Mouse (Mus musculus) kidney, embryonic 16.5 days (tissue): ENCODE measurements around the gene Hes1. TPM values are rescaled to one million over a fixed set of nuclear protein-coding genes. Genes with fewer than 3 reads are reported as not detected.

Source experiments
- ATAC-seq: fragments of 200-750 bp; cut with Nextera tagmentation; 2 replicates; pipeline ENCODE4 v1.8.0; 2017; ENCODE audit warnings: moderate TSS enrichment; ENCODE audit not compliant: low FRiP score, low TSS enrichment
- H3K27ac ChIP-seq: fragments of 300-500 bp; sonication (generic); 2 replicates; pipeline ENCODE4 v1.5.1; 2014; ENCODE audit warnings: low read length
- H3K27me3 ChIP-seq: fragments of 300-500 bp; sonication (generic); 2 replicates; pipeline ENCODE4 v1.6.1; 2014; ENCODE audit warnings: low read length, control low read depth, mixed read lengths; ENCODE audit not compliant: insufficient read depth
- H3K36me3 ChIP-seq: fragments of 300-500 bp; sonication (generic); 2 replicates; pipeline ENCODE4 v1.6.1; 2014; ENCODE audit warnings: low read length, control low read depth, mixed read lengths; ENCODE audit not compliant: insufficient read depth
- H3K4me1 ChIP-seq: fragments of 300-500 bp; sonication (generic); 2 replicates; pipeline ENCODE4 v1.6.1; 2014; ENCODE audit warnings: low read length, control low read depth, mixed read lengths; ENCODE audit not compliant: insufficient read depth
- H3K4me2 ChIP-seq: fragments of 300-500 bp; sonication (generic); replicated peaks from 2 replicates; pipeline ENCODE4 v1.6.1; 2014; ENCODE audit warnings: low read depth, low read length
- H3K4me3 ChIP-seq: fragments of 300-500 bp; sonication (generic); 2 replicates; pipeline ENCODE4 v1.5.1; 2014; ENCODE audit warnings: mild to moderate bottlenecking, low read length
- H3K9ac ChIP-seq: fragments of 300-500 bp; sonication (generic); replicated peaks from 2 replicates; pipeline ENCODE4 v1.6.1; 2014; ENCODE audit warnings: low read length
- H3K9me3 ChIP-seq: fragments of 300-500 bp; sonication (generic); 2 replicates; pipeline ENCODE4 v1.6.1; 2016; ENCODE audit warnings: low read length, control low read depth
- WGBS: fragments of 180-500 bp; shearing (Covaris S2); extraction: QIAGEN DNeasy Blood & Tissue Kit; methylation state at CpG from one replicate; pipeline ENCODE4 v1.1.7; 2014; 5-methylcytosine and 5-hydroxymethylcytosine counted together
- polyA plus RNA-seq: library from polyadenylated mRNA; unstranded; fragments of >200 nt; fragmentation: Nextera tagmentation; extraction: Ambion mirVana; gene quantifications from 2 replicates; pipeline ENCODE4 v1.2.1, GENCODE M21; 2015

Hes1 gene
- polyA plus RNA-seq, 1 experiment from 2014 or later: 45.7 TPM

DNA sequence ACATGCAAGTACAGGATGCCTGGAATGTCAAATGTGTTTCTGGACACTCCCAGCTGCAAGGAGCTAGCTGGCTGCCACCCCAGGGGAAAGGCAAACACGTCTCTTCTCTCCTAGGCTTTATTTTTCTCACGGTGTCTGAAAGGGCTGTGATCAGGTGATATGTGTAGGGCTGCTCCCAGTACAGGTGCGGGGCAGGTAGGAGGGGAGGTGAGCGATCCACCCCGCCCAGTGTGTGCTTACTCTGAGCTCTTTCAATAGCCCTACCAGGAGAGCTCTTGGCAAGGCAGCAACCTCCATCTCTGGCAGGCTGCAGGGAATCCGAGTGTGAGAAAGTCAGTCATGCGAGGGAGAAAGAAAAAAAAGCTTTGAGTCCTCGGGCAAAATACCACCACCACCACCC, 3.8 kb upstream of the Hes1 start:
- ATAC-seq: no peak
- Histone ChIP-seq H3K9ac (peak overlapping the region; percentile 36), H3K27me3 (0 out of 2 replicates have a peak, but pooled peaks cover 2% of the 10 kb centered on the region), H3K4me2 (peak overlapping the region; percentile 33; the same call in 1 of the 2 replicates), H3K36me3 (no peaks in the 10 kb centered on the region), H3K9me3 (no peaks in the 10 kb centered on the region), H3K4me1 (peaks cover 51% of the 10 kb centered on the region), H3K4me3 (0 out of 2 replicates have a peak overlapping the region, but pooled peaks have one; percentile 6), H3K27ac (peak overlapping the region; percentile 79)
- 16% methylated on average over 8 of the region's 8 CpGs for WGBS

DNA sequence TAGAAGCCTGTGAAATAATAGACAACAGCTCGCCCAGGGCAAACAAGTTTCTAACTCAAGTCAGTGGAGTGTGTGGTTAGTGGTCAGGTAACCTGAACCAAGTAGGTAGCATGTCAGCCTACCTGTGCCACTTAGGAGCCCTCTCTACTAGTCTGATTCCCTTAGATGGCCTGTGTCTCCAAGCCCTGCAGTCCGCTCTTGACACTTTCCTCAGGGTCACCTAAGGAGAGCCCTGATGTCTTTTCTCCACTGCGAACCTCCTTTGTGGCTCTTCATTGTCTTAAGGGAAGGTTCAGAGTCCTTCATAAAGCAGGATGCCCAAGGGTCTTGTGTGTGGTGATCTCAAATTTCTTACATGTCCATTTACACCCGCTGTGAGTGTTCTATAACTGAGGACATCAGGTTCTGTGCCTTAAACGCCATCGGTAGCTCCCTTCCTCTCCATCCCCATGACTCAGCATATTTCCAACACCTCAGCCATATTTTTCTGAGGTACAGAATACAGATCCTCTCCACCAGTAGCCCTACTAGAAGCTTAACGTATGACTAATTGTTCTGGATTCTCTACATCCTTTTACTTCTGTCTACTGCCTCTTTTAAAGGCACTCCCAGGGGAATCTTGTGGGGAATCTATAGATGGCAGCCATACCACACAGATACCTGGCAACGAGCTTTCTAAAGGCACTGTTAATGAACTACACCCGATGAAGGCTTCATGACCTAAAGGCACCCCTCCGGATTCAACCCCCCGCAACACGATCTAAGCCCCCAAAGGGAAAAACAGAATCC, 1.7 kb upstream of the Hes1 start:
- H3K4me2 ChIP-seq: peak overlapping the region; percentile 90
- H3K9ac ChIP-seq: peak overlapping the region; percentile 85
- 0 out of 2 replicates have a peak, but pooled peaks cover 2% of the 10 kb centered on the region for H3K27me3 ChIP-seq
- peak overlapping the region; percentile 93 for H3K4me3 ChIP-seq
- H3K36me3 ChIP-seq: no peaks in the 10 kb centered on the region
- no peak for ATAC-seq
- WGBS: 24% methylated on average over 12 of the region's 12 CpGs
- H3K9me3 ChIP-seq: no peaks in the 10 kb centered on the region
- H3K4me1 ChIP-seq: peaks cover 51% of the 10 kb centered on the region
- H3K27ac ChIP-seq: peak overlapping the region; percentile 98; the same call in 1 of the 2 replicates

DNA sequence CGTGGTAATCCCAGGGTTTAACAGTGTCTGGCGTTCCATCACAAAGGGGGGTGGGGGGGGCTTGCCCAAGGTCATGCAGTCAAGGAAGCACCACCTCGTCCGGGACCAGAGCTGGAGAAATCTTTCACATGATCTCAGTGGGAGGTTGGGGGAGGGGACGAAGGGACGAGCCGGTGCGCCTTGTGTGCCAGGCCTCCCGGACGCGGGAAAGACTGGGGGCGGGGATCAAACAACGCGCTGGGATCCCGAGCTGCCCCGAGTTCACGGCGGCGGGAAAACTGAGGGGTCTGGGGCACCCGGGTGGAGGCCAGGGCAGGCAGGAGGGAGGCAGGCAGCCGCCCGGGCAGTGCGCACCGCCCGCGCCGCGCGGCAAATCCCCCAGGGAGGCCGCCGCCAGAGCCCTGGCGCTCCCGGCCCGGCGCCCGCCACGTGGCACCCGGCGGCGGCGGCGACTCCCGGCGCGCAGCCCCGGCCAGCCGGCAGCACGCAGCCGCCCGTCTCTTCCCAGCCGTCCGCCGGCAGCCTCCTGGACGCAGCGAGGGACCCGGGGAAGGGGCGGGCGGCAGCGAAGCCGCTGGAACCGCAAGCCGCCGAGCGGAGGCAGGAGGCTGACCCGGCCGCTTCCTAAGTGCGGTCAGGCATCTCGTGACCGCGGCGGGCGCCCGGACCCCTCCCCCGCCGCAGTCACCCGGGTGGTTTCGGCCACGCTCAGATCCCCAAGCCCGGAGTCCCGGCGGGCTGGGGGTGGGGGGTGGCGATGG, 883 bp upstream of the Hes1 start:
- Histone ChIP-seq H3K27me3 (0 out of 2 replicates have a peak, but pooled peaks cover 2% of the 10 kb centered on the region), H3K36me3 (no peaks in the 10 kb centered on the region), H3K4me1 (peaks cover 52% of the 10 kb centered on the region), H3K9ac (peak overlapping the region; percentile 85), H3K27ac (peak overlapping the region; percentile 98), H3K4me3 (peak overlapping the region; percentile 93), H3K4me2 (peak overlapping the region; percentile 90), H3K9me3 (no peaks in the 10 kb centered on the region)
- ATAC-seq: peak; percentile 57
- WGBS: under 1% methylated on average over 51 of the region's 82 CpGs

DNA sequence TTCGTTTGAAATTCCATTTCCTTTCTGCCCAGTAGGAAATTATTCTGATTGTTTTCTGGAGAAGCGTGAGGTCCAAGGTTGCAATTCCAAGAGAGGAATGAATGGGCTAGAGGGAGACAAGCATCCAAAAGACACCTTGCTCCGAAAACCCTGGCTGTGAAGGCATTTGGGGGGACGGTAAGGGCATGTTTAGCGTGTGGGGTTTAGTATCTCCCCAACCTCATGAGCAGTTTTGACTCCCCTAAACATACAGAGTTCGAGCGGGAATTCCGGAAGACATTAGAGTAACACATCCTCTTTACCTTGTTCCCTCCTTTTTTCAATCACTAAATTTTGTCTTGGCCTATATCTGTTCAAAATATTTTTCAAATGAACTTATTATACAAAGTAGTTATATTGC, 429 bp downstream of the Hes1 start:
- ATAC-seq: no peak
- Histone ChIP-seq H3K4me1 (peaks cover 52% of the 10 kb centered on the region), H3K27me3 (0 out of 2 replicates have a peak, but pooled peaks cover 2% of the 10 kb centered on the region), H3K4me3 (peak overlapping the region; percentile 93), H3K9me3 (no peaks in the 10 kb centered on the region), H3K36me3 (no peaks in the 10 kb centered on the region), H3K27ac (peak overlapping the region; percentile 98), H3K4me2 (peak overlapping the region; percentile 90), H3K9ac (peak overlapping the region; percentile 85)
- under 1% methylated on average over 8 of the region's 8 CpGs for WGBS

DNA sequence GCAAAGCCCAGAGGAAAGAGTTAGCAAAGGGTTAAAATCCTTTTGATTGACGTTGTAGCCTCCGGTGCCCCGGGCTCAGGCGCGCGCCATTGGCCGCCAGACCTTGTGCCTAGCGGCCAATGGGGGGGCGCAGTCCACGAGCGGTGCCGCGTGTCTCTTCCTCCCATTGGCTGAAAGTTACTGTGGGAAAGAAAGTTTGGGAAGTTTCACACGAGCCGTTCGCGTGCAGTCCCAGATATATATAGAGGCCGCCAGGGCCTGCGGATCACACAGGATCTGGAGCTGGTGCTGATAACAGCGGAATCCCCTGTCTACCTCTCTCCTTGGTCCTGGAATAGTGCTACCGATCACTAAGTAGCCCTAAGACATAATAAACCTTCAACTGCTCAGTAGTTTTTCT, 893 bp downstream of the Hes1 start:
- ATAC-seq: peak; percentile 59
- H3K27me3 ChIP-seq: no peaks in the 10 kb centered on the region
- no peaks in the 10 kb centered on the region for H3K9me3 ChIP-seq
- H3K27ac ChIP-seq: peak overlapping the region; percentile 98
- peak overlapping the region; percentile 93 for H3K4me3 ChIP-seq
- peaks cover 52% of the 10 kb centered on the region for H3K4me1 ChIP-seq
- under 1% methylated on average over 21 of the region's 21 CpGs for WGBS
- peak overlapping the region; percentile 90 for H3K4me2 ChIP-seq
- no peaks in the 10 kb centered on the region for H3K36me3 ChIP-seq
- peak overlapping the region; percentile 92 for H3K9ac ChIP-seq

DNA sequence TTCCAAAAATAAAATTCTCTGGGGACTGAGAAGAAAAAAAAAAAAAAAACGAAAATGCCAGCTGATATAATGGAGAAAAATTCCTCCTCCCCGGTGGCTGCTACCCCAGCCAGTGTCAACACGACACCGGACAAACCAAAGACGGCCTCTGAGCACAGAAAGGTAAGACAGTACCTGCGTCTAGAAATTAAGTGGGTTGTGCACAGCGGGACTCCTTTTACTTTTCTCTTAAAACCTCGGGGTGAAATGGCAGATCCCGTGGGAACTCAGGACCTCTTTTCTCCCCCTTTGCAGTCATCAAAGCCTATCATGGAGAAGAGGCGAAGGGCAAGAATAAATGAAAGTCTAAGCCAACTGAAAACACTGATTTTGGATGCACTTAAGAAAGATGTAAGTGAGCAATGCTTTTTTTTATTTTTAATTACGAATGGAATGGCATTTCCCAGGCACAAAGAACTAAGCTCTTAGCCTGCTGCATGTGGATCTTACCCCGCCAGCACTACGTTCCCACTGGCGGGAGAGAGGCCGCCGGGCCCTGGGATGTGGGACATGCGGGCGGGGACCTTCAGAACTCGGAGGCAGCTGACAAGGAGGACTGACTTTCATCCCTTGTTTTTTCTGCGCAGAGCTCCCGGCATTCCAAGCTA, 1.5 kb downstream of the Hes1 start:
- ATAC-seq: no peak
- Histone ChIP-seq H3K36me3 (no peaks in the 10 kb centered on the region), H3K27ac (peak overlapping the region; percentile 98), H3K27me3 (no peaks in the 10 kb centered on the region), H3K9me3 (no peaks in the 10 kb centered on the region), H3K9ac (peak overlapping the region; percentile 92), H3K4me2 (peak overlapping the region; percentile 90), H3K4me3 (peak overlapping the region; percentile 93), H3K4me1 (peaks cover 50% of the 10 kb centered on the region)
- WGBS: under 1% methylated on average over 21 of the region's 21 CpGs

DNA sequence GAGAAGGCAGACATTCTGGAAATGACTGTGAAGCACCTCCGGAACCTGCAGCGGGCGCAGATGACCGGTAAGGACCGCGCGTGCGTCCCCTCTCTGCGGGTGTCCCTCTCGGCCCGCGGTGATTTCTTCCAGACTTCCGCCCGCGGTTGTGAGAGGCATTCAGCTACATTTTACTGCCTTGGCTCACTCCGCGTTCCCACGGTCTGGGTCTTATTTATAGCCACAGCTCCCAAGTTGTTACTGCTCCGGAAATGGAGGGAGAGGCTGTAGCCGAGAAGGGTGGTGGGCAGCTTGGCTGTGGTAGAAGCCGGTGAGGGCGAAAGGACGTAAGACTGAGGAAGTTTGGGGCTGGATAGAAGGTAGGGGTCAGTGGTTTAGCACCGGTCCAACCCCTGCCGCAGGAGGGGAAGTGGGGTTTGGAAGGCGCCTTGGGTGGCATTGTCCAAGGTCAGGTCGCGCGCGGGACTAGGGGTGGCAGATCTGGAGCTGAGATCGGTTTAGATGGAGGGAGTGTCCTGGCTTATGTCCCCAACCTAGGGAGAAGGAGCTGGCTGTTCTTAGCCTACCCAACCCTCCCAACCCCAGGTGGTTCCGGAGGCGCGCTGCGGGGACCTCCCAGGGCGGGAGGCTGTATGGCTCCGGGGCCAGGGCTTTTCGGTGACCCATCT, 2.1 kb downstream of the Hes1 start:
- H3K27ac ChIP-seq: peak overlapping the region; percentile 98
- no peaks in the 10 kb centered on the region for H3K27me3 ChIP-seq
- H3K9me3 ChIP-seq: no peaks in the 10 kb centered on the region
- H3K4me3 ChIP-seq: peak overlapping the region; percentile 93
- peak overlapping the region; percentile 92 for H3K9ac ChIP-seq
- no peaks in the 10 kb centered on the region for H3K36me3 ChIP-seq
- no peak for ATAC-seq
- peak overlapping the region; percentile 90 for H3K4me2 ChIP-seq
- WGBS: 0% methylated on average over 37 of the region's 38 CpGs
- peaks cover 50% of the 10 kb centered on the region for H3K4me1 ChIP-seq

DNA sequence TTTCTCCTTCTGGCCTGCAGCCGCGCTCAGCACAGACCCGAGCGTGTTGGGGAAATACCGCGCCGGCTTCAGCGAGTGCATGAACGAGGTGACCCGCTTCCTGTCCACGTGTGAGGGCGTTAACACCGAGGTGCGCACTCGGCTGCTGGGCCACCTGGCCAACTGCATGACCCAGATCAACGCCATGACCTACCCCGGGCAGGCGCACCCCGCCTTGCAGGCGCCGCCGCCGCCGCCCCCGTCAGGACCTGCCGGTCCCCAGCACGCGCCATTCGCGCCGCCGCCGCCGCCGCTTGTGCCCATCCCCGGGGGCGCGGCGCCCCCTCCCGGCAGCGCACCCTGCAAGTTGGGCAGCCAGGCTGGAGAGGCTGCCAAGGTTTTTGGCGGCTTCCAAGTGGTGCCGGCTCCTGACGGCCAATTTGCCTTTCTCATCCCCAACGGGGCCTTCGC, 2.7 kb downstream of the Hes1 start:
- no peak for ATAC-seq
- 0% methylated on average over 29 of the region's 46 CpGs for WGBS
- Histone ChIP-seq H3K9ac (peak overlapping the region; percentile 92), H3K9me3 (no peaks in the 10 kb centered on the region), H3K4me3 (peak overlapping the region; percentile 93), H3K4me1 (peaks cover 45% of the 10 kb centered on the region), H3K36me3 (no peaks in the 10 kb centered on the region), H3K27ac (peak overlapping the region; percentile 98), H3K27me3 (no peaks in the 10 kb centered on the region), H3K4me2 (peak overlapping the region; percentile 90)
